Mouse (Mus musculus) heart, postnatal 0 days (tissue): ENCODE results near the gene Plcl2.

ENCODE experiments used
- CTCF ChIP-seq: IDR thresholded peaks from 2 replicates; pipeline ENCODE4 v1.5.1; 2016; ENCODE audit warnings: antibody characterized with exemption, control low read depth, low read depth
- EP300 ChIP-seq: IDR thresholded peaks from 2 replicates; pipeline ENCODE4 v1.6.1; 2016; ENCODE audit warnings: antibody characterized with exemption, low read depth

DNA sequence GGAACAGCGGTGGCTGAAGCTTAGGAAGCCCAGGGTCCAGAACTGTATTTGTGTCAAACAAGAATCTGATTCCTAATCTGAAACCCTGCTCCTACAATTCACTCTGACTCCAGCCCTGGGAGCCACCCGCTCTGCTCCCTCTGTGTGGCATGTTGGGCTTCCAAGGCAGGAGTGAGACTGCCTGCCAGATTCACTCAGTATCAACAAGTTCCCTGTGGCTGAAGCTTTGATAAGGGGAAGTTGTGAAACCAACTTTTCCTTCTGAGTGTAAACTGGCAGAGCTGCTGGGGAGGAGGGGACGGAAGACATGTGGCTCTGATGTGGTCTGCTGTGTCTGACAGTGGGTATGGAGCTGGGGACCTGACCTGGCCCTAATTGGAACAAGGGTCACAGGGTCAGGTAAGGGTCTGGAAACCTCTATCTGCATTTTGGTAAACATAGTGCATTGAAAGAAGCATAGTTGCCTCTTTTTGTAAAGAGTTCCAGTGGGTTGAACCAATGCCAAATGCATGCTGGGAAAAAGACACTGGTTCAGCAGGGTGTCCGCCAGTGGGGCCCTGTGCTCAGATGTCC, 226.3 kb downstream of the Plcl2 start:
- TF ChIP-seq CTCF: no peak
- 0 out of 2 replicates have a peak, but pooled peaks have one; percentile 40 for TF ChIP-seq EP300
